Mouse (Mus musculus): ENCODE measurements around the gene Pip5k1b.

GRCm38 (mm10) chr19:24554425-24554824 lies 1.2 kb downstream of the Pip5k1b start:
- TF ChIP-seq CTCF (IDR thresholded peaks at IDR 0.05) (no peak), POLR2A (IDR thresholded peaks at IDR 0.05; ENCODE audit: insufficient read depth, low read depth, low read length) (no peak), EP300 (IDR thresholded peaks at IDR 0.05; ENCODE audit: insufficient read depth, low read depth, low read length) (no peak)
